28 mouse cellular contexts compared by ENCODE assay signal in the genomic region with DNA sequence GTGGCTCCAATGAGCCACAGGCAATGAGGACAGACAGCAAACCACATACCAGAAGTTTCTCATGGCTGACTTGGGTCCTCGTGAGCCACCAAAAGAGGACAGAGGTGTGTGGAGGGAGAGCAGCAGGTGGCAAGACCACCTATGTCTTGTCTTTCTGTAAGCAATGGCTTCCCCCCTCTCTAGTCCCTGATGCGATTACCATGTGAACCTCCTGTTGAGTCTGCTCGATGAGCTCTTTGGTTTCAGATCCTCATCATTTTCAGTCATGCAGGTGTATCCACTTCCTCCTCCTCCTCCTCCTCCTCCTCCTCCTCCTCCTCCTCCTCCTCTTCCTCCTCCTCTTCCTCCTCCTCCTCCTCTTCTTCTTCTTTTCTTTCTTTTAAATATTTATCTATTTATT. TPM values are rescaled to one million over a fixed set of nuclear protein-coding genes. Genes with fewer than 3 reads are reported as not detected.
"Had no signal": no experiment of that assay in that cellular context is flagged by ENCODE, and none has a peak within 500 bp of the region (broad histone marks: within the 10 kb centered on the region; RNA-seq: fewer than 3 reads in every experiment).

No protein-coding gene starts in this region.

- H3K9me3 ChIP-seq: liver, embryonic 13.5 days; liver, embryonic 15.5 days; lung, embryonic 15.5 days; megakaryocyte, embryonic 14.5 days; midbrain, embryonic 13.5 days; midbrain, embryonic 15.5 days; neural tube, embryonic 13.5 days; stomach, embryonic 15.5 days had no signal

- H3K4me3 ChIP-seq: liver, embryonic 13.5 days; liver, embryonic 15.5 days; lung, embryonic 15.5 days; megakaryocyte, embryonic 14.5 days; midbrain, embryonic 13.5 days; midbrain, embryonic 15.5 days; neural tube, embryonic 13.5 days; stomach, embryonic 15.5 days had no signal

- H3K27ac ChIP-seq: liver, embryonic 13.5 days; liver, embryonic 15.5 days; lung, embryonic 15.5 days; macrophage; midbrain, embryonic 13.5 days; midbrain, embryonic 15.5 days; neural tube, embryonic 13.5 days; stomach, embryonic 15.5 days; stomach, postnatal 0 days had no signal

- H3K27me3 ChIP-seq: liver, embryonic 15.5 days; lung, embryonic 15.5 days; midbrain, embryonic 15.5 days; neural tube, embryonic 13.5 days; stomach, embryonic 15.5 days had no signal

- DNase-seq: liver, embryonic 13.5 days; liver, postnatal 0 days; lung, adult 2 months; lung, postnatal 14 days; lung, postnatal 36 days; retina, postnatal 1 day; right cerebral cortex, adult 18-20 months; right cerebral cortex, postnatal 25 days; right cerebral cortex, postnatal 4 days; spleen, adult 18-20 months; thymus, adult 2 months; thymus, postnatal 25 days; thymus, postnatal 4 days had no signal

- H3K4me2 ChIP-seq: liver, embryonic 13.5 days; liver, embryonic 15.5 days; lung, embryonic 15.5 days; midbrain, embryonic 11.5 days; midbrain, embryonic 13.5 days; midbrain, embryonic 15.5 days; neural tube, embryonic 13.5 days; stomach, embryonic 15.5 days had no signal

- H3K4me1 ChIP-seq: stomach, embryonic 15.5 days had no signal

- ATAC-seq: liver, postnatal 0 days; lung, postnatal 0 days; midbrain, embryonic 13.5 days; midbrain, embryonic 15.5 days had no signal

- H3K36me3 ChIP-seq: liver, embryonic 13.5 days; liver, embryonic 15.5 days; lung, embryonic 15.5 days; midbrain, embryonic 13.5 days; midbrain, embryonic 15.5 days; neural tube, embryonic 13.5 days; stomach, embryonic 15.5 days had no signal

- H3K9ac ChIP-seq: liver, embryonic 13.5 days; liver, embryonic 15.5 days; liver, postnatal 0 days; lung, embryonic 15.5 days; midbrain, embryonic 13.5 days; midbrain, embryonic 15.5 days; neural tube, embryonic 13.5 days; stomach, embryonic 15.5 days had no signal

RNA-seq across cellular contexts. Expression of a gene that starts 5.2 kb away (rescaled TPM):
- total RNA-seq: megakaryocyte progenitor cell, adult 5-6 weeks; monocyte, adult 5-6 weeks; neutrophil, adult 5-6 weeks had no signal
- polyA plus RNA-seq: macrophage; urinary bladder, adult 2 months had no signal

RNA-seq across cellular contexts. Expression of a gene that starts 8.5 kb away (rescaled TPM):
- total RNA-seq: megakaryocyte progenitor cell, adult 5-6 weeks had no signal
